Mouse (Mus musculus) megakaryocyte-erythroid progenitor cell, adult 5-6 weeks (primary cell): ENCODE measurements around the gene Gm5105. TPM values are rescaled to one million over a fixed set of nuclear protein-coding genes. Genes with fewer than 3 reads are reported as not detected.

ENCODE experiments used
- ATAC-seq: replicated peaks from 2 replicates; pipeline ENCODE4 v1.8.0; 2016; ENCODE audit warnings: mild to moderate bottlenecking, inconsistent platforms; ENCODE audit not compliant: severe bottlenecking, poor library complexity, low FRiP score, low TSS enrichment
- total RNA-seq, 2 experiments: library from RNA; stranded (forward) in 1 of 2; stranded (reverse) in 1 of 2; fragments of 200-1000, 215-1000 nt in 1 of 2; fragments of >200 nt in 1 of 2; fragmentation: Nextera tagmentation in 1 of 2; gene quantifications; 2 replicates each; pipeline ENCODE4 v1.2.3; 2014 to 2017

Gm5105 gene
- total RNA-seq, 2 experiments from 2014 or later, result not detected

DNA sequence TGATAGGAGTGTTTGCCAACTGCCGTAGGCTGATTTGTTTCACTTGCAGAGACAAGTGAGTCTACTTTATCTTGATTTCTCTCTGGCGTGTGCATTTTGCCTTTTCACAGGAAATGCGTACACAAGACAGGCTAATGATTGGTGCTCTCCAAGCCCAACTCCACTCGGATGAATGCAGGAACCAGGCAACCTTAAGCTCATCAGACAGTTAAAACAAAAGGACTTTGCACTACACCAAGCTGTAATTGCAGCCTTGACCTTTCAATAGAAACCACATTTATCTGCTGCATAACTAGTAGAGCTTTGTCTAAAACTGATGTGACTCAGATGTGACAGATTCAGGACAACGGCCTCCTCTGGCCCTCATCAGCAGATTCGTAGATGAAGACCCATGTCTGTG is 33.2 kb downstream of the Gm5105 start:
- ATAC-seq, result no peak

DNA sequence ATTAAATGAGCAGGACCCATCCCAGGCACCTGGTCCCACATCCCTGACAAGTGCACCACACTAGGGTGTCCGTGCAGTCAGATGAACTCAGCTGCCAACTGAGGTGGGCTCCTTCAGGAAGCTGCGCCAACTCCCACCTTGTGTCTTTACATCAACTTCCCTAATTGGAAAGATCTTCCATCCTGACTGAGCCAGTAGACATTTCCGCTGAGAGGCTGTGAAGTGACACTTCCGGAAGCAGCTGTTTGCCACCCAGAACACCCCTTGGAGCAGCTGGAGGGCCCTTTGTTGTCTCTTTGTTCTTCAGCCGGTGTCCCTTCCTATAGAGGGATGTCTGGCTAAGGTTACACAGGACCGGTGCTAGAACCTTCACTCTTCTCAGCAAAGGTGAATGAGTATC is 36.6 kb downstream of the Gm5105 start:
- ATAC-seq, result no peak

DNA sequence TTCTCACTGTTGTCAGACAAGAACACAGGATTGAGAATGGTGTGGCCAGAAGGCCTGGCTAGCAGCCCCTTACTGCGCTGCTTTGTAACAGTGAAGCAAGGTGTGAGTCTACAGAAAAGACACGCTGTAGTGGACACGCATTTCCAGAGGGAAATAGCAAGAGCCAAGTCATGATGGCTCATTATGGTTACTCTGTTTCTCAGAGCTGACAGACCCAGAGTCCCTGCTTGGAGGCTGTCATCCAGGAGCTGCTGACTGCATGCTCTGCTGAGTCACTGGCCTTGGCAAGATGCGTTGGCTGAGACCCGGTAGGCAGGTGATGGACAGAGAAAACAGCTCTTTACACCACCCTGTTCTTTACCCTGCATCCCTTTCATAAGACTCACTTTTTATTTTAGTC is 37.8 kb downstream of the Gm5105 start:
- peak; percentile 74 for ATAC-seq

DNA sequence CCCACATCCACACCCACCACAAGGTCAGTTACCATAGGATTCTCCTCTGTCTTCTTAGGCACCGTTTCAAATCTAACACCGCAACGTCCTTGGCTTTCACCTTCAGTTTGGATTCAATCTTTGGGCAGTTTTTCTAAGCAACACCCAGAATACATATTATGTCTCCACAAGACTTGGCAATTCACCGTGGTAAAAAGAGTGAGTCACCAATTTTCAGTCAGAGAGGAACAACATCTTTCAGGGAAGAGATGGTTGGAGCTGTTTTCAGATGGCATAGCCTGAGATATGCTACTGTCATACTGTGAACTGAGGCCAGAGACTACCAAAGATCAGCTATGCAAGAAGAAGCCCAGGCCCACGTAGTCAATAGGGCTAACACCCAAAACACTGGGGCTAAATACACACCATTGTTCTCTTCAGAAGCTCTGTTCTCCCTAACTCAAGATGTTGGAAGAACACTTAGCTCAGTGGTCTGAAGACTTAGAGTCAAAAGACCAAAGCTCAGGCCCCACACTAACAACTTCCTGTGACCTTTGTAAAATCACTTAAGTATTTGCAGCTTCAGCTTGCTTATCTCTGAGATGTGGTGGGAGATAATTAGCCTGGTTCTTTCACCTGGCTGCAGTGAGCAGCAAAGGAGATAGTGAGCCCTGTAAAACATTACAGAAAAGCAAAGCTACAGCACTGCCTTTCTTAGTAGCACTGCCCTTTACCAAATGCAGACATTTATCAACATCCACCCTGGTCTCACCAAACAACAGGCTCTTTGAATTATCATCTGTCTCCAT is 39.4 kb downstream of the Gm5105 start:
- no peak for ATAC-seq

DNA sequence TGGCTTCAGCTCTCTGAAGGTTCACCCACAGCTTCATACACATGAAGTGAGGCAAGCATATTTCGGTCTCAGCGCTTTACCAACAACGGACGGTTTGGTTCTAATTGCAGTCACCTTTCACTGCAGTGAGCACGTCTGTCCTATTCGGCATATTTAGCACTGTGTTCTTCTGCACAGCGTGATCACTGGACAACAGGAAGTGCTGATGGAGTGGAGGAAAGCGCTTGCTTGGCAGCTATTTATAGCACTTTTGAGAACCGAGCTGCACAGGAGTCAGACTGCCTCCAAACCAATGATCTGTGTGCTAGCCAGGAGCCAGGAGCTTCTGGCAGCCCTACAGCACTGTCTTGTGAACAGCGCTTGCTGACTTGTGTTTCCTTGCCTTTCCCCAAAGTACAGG is 40.9 kb downstream of the Gm5105 start:
- ATAC-seq, result no peak

DNA sequence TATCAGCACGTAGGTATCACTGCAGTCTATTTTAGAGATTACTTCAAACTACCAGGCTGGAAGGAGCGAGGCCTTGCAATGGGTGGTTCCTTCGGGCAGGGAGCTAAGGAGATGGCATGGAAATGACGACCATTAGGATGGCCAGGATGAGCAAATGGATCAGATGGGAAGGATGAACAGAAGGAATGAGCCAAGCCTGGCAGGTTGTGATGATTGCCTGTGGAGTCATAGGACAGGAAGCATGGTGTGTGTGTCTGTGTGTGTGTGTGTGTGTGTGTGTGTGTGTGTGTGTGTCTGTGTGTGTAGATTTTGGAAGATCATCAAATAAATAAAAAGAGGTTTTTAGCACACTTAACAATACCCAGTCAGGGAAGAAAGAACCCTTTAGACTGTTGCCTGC is 44.5 kb downstream of the Gm5105 start:
- ATAC-seq, result 0 out of 2 replicates have a peak, but pooled peaks have one; percentile 1

DNA sequence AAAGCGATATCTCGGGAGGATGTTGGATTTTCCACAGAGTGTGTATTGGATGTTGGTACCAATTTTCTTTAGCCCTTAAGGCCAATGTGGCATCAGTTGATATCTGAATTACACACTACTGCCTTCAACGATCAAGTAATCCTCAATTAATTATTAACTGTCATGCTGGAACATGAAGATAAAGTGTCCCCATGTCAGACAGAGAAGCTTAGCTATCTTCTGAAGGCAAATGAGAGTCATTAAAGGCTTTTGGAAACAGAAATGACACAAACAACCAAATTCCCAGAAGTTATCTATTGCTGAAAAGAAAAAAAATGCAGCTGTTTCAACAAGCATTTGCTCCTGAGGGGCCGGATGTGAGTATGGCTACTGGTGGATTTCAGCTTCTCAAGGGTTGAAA is 45.2 kb downstream of the Gm5105 start:
- peak; percentile 65 for ATAC-seq

DNA sequence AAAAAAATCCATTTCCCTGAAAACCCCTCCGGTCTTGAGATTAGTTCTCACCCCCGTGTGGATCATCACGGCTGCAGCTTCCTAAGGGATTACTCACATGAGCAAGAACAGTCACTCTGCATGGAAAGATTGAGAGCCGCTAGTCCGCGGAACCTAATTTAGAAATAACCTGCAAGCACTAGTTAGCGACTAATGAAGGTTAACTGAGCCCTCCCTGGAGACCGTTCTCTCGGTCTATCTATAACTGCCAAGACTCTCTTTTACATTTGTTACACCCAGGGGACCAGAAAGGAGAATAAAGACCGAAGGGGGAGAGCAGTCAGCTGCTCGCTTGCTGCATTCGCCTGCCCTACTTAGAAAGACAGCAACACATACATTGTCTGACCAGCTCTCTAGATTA is 50.4 kb downstream of the Gm5105 start:
- no peak for ATAC-seq

DNA sequence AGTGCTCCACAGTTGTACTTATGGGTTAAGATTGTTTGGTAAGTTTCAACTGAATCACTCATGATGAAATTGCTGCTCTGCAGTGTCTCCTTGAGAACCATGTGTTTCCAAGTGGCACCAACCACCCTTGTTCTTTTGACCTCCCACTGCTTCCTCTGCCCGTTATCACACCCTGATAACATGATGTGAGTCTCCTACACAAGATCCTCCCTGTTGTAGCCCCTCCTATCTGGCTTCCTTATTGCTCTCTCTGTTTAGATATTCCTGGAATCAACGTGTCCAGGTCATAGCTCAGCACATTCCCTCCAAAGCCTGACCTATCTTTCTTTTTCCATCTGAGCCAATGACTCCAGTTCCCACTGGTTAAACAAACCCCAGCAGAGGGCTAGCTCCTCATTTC is 52.5 kb downstream of the Gm5105 start:
- ATAC-seq, result no peak

DNA sequence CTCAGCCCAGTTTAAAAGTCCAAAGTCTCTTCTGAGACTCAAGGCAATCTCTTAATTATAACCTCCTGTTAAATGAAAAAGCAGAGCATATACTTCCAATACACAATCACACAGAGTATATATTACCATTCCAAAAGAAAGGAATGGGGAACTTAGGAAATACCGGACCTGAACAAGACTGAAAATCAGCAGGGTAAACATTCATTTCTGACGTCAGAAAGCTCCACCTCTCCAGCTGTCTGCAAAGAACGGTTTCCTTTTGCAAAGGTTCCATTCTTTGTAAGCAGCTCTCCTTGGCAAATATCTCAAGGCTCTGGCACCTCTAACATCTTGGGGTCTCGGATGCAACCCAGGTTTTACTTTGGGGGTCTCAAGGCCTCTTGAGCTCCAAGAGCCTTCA is 54.8 kb downstream of the Gm5105 start:
- ATAC-seq, result no peak

DNA sequence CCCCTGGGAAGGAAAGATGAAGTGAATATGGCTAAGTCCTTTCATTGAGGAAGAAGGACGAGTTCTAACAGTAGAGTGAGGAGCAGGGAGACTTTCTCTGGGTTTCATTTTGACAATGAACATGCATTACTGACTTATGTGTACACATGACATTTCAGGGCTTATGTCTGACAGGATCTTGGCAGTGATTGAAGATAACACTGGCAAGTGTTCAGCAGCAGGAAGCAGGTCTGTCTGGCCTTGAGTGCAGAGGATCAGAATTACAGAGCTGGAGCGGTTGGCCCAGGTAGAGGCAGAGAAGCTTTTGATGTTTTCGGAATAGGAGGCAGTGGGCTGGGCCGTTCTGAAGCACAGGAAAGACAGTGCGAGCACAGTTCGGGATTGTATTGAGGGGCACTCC is 59.0 kb downstream of the Gm5105 start:
- ATAC-seq, result no peak

DNA sequence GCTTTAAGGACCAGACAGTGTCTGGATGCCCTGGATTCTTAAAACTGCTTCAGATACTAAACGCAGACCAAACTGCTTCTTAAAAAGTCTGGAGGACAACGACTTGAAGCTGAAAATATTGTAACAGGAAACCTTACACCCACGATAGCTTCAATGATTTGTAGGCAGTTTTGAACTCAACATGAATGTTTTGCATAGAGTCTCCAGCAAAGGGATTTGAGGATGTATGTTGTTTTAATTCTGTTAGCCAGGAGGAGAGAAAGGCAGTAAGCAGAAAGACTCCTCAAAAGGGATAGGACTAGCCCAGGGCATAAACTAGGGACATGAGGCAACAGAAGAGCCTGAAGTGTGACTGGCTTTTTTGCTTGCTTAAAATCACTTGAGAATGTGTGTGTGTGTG is 60.3 kb downstream of the Gm5105 start:
- ATAC-seq, result no peak

DNA sequence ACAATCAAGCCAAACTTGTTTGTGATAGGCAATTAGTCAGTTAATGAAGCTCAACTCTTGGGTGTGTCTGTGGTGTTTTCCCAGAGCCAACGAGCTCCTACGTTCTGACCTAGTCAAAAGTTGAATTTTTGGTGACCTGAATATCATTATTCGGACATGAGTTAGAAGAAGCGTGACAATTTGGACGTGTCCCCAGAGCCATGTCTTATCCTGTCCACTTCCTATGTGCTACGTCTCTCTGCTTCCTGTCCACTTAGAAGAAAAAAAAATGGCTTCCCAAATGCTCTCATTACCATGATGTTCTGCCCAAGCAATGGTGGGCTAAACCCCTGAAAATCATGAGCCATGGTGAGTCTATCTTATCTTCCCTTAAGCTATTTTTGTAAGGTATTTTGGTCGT is 63.9 kb downstream of the Gm5105 start:
- no peak for ATAC-seq

DNA sequence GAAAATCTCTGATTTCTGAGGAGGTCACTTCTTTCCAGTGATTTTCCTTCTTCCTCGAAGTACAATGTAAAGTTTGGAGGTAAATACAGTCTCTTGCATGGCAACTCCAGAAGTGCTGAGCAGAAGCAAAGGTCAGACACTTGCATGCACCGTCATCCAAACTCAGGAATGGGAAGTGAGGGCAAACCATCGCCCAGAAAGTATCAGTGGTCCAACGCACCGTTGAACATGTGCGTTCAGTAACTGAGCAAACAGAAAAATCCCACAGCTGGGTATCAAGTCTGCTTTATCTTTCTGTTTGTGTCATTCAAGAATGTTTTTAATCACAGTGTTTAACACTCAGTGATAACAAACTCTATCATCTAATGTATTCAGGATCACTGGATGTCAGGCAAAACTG is 64.6 kb downstream of the Gm5105 start:
- no peak for ATAC-seq

DNA sequence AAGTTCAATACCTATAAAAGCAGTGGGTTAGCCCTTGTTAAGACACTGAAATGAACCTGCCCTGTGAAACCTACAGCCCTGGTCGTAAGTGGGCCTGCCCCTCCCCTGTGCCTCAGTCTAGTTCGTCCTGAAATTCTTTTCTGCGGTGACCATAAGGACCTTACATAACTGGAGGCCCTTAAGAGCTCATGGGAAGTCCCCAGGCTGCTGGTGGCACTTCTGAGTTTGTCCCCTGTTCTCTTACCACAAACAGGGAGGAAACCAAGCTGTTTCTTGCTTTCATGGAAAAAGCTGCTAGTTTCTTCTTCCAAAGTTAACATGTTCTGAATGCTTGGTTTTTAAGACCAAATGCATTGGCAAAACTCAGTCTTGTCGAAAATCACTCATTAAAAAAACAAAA is 65.3 kb downstream of the Gm5105 start:
- ATAC-seq, result 0 out of 2 replicates have a peak, but pooled peaks have one; percentile 2

DNA sequence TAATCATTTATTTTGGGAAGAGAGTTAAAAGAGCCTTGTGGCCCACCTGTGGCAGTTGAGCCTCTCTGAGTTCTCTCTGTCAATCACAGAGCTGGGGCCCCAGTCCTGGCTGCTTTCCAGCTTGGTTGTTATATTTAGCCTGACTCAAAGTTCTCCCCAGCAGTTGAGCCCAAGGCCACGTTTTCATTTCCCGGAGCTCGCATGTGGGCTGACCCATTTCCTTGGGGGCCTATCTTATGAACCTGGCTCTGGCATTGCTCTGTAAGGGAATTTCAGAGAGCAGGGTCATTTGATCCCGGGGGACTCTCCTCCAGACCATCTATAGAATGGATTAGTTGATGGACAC is 66.5 kb downstream of the Gm5105 start:
- no peak for ATAC-seq

DNA sequence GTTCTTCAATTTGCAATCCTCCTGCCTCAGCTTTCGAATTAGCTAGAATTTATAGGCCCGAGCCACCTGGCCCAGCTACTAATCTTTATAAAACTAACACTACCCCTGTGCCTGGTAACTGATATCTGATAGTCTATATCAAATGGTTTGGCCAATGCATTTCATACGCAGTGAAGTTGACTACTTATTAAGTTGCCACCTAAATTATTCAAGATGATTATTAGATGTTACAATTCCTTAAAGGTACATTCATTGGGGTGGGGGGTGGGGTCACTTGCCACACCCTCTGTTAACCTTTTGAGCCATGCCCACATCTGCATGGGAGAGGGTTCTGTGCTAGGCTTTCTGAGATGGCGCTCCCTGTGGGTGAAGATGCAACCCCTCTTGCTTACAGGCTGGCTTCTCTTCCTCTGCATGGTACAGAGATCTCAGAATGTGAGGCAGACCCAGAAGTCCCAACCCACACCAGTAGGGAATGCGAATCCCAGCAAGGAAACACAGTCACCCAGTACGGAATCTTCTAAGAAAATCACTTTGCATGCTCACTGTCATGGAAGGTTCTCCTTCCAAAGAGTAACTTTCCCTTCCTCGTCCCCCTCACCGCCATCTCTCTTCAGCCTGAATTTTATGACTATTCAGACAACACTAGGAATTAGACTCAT is 67.0 kb downstream of the Gm5105 start:
- ATAC-seq, result no peak

DNA sequence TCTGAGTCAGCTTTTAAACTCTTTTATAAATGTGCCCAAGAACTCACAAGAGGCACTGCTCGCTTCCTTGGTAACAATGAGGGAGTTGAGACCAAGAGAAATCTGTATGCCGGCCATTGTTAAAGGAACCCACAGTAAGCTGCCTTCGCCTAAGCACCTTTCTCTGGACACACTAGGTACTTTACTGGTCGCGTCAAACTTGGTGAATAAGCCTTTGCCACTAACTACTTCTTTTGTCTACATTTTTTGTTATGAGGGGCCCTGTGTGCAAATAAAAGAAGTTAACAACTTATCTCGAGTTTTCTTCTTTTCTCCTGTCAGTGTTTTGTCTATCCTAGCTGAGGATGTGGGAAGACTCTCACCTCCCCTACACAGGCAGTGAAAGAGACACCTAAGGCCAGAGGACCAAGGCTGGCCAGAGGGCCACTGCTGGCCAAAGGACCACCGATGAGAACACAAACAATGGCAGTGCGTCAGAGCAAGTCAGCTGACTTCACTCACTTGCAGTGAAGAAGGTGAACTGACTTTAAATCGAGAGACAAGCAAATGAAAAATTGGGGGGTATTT is 67.9 kb downstream of the Gm5105 start:
- no peak for ATAC-seq
